Mouse (Mus musculus): ENCODE measurements at regions not wholly inside any gene's neighbourhood (a gene's known extent, or its start where the extent isn't known, plus 50 kb on each side); places are given as distances from the start of the nearest gene placed in this dataset.

DNA sequence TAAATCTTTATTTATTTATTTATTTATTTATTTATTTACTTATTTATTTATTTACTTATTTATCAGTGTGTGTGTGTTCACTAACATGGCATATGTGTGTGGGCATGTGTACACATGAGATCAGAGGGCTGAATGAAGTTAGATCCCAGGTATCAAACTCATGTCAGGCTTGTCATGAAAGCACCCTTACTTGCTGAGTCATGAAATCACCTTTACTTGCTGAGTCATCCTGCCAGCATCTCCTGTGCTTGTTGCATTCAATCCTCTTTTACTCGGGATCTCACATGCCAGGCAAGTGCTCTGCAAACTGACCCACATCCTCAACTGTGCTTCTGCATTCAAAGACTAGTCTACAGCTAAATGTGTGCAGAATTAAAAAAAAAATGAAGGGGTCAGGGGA, 103.8 kb downstream of the En1 start:
- TF ChIP-seq MAX (IDR thresholded peaks at IDR 0.05) (no peak), MYOG (IDR thresholded peaks at IDR 0.05; ENCODE audit: control insufficient read depth, extremely low read depth, insufficient read length) (no peak), CTCF (IDR thresholded peaks at IDR 0.05; ENCODE audit: control insufficient read depth, insufficient read depth, insufficient read length) (no peak), USF1 (IDR thresholded peaks at IDR 0.05; ENCODE audit: low read depth) (no peak), FOSL1 (IDR thresholded peaks at IDR 0.05; ENCODE audit: insufficient read depth, low read length, poor library complexity, severe bottlenecking) (no peak), CEBPB (IDR thresholded peaks at IDR 0.05; ENCODE audit: low read depth) (no peak), MYOD1 (IDR thresholded peaks at IDR 0.05; ENCODE audit: control insufficient read depth, insufficient read length, low read depth) (no peak)
- Histone ChIP-seq H3K79me3 (ENCODE audit: low read depth) (no peaks in the 10 kb centered on the region), H3K36me3 (ENCODE audit: control insufficient read depth, insufficient read depth) (no peaks in the 10 kb centered on the region), H3ac (ENCODE audit: control insufficient read depth, insufficient read length, low read depth) (no peak overlapping the region), H3K27me3 (ENCODE audit: control insufficient read depth, insufficient read depth, insufficient read length) (no peaks in the 10 kb centered on the region), H3K79me2 (ENCODE audit: control insufficient read depth, insufficient read depth) (no peaks in the 10 kb centered on the region), H3K4me3 (ENCODE audit: insufficient read depth, poor library complexity, severe bottlenecking) (no peak overlapping the region)

DNA sequence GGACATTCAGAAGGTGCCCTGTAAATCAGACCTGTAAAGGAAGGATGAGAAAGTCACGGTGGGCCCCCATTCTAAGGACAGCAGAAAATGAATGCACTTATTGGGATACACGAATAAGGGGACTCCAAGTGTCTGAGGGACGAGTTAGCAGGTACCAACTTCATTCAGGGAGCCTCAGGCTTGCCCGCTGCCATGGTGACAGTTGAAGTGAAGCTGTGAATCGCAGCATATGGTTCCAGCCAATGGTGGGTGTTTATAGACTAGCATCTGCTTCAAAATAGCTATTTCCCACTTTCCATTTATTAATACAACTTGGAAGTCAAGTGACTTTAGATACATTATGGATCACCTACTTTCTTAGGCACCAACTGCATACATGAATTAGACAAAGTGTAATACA, 106.3 kb downstream of the En1 start:
- no peak overlapping the region for H3ac ChIP-seq (ENCODE audit: control insufficient read depth, insufficient read length, low read depth)
- H3K4me3 ChIP-seq (ENCODE audit: insufficient read depth, poor library complexity, severe bottlenecking) = no peak overlapping the region
- TF ChIP-seq CTCF (IDR thresholded peaks at IDR 0.05; ENCODE audit: control insufficient read depth, insufficient read depth, insufficient read length) (no peak), MYOD1 (IDR thresholded peaks at IDR 0.05; ENCODE audit: control insufficient read depth, insufficient read length, low read depth) (no peak), CEBPB (IDR thresholded peaks at IDR 0.05; ENCODE audit: low read depth) (no peak), MAX (IDR thresholded peaks at IDR 0.05) (no peak), USF1 (IDR thresholded peaks at IDR 0.05; ENCODE audit: low read depth) (no peak), FOSL1 (IDR thresholded peaks at IDR 0.05; ENCODE audit: insufficient read depth, low read length, poor library complexity, severe bottlenecking) (no peak), MYOG (IDR thresholded peaks at IDR 0.05; ENCODE audit: control insufficient read depth, extremely low read depth, insufficient read length) (no peak)
- H3K79me2 ChIP-seq (ENCODE audit: control insufficient read depth, insufficient read depth) = no peaks in the 10 kb centered on the region
- H3K79me3 ChIP-seq (ENCODE audit: low read depth) = no peaks in the 10 kb centered on the region
- H3K36me3 ChIP-seq (ENCODE audit: control insufficient read depth, insufficient read depth) = no peaks in the 10 kb centered on the region
- H3K27me3 ChIP-seq (ENCODE audit: control insufficient read depth, insufficient read depth, insufficient read length) = no peaks in the 10 kb centered on the region

DNA sequence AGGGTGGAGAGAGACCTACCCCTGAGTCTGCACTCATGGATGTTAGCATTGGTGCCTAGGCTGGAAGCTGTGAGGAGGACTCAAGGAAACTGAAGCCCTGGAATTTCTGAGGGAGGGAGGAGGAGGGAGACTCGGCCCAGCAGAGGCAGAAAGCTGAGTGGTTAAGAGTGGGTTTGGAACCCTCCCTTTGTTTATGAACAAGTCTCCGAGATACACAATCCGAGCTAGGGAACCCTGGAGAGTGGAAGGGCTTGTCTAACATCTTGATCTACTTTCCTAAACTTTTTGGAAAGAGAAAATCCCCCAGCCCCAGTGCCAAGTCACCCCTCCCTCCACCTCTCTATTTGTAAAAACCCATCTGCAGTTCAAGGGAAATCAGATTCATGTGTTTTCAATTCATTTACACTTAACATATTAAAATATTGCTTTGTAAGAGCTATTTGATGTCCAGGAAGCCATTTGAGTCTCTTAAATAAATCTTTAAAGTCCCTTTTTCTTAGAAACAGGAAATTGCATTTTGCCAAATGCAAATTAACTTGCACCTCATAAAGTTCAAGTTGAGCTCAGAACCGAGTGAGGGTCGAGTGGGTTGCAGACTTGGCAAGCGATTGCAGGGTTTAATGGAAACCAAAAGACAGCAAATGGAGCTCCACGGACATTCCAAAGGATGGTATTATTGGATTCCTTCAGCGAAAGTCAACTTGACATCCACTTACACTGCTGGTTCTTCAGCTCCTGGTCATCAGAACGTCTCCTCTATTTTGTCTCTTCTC, 113.1 kb downstream of the En1 start:
- no peak overlapping the region for H3K4me3 ChIP-seq (ENCODE audit: insufficient read depth, poor library complexity, severe bottlenecking)
- no peaks in the 10 kb centered on the region for H3K79me3 ChIP-seq (ENCODE audit: low read depth)
- TF ChIP-seq CTCF (IDR thresholded peaks at IDR 0.05; ENCODE audit: control insufficient read depth, insufficient read depth, insufficient read length) (no peak), MAX (IDR thresholded peaks at IDR 0.05) (no peak), MYOG (IDR thresholded peaks at IDR 0.05; ENCODE audit: control insufficient read depth, extremely low read depth, insufficient read length) (no peak), CEBPB (IDR thresholded peaks at IDR 0.05; ENCODE audit: low read depth) (no peak), USF1 (IDR thresholded peaks at IDR 0.05; ENCODE audit: low read depth) (no peak)
- no peak overlapping the region for H3ac ChIP-seq (ENCODE audit: control insufficient read depth, insufficient read length, low read depth)
- no peaks in the 10 kb centered on the region for H3K36me3 ChIP-seq (ENCODE audit: control insufficient read depth, insufficient read depth)
- H3K27me3 ChIP-seq (ENCODE audit: control insufficient read depth, insufficient read depth, insufficient read length) = no peaks in the 10 kb centered on the region
- no peaks in the 10 kb centered on the region for H3K79me2 ChIP-seq (ENCODE audit: control insufficient read depth, insufficient read depth)

DNA sequence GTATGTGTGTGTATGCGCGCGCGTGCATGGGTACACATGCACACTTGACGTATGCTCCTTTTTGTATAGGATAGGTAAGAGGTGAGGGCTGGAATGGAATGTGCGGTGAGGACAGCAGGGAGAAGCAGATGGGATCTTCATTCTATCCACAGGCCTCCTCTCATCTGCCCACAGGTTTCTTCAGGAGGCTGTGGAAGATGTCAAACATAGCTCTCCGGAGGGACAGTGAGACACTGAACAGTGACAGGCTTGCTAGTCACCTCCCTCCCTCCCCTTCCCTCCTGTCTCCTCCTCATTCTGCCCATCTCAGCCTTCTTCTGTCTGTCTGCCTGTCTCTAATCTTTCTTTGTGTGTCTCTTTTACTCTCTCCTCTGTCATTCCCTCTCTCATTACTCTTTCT, 124.6 kb downstream of the En1 start:
- TF ChIP-seq MYOG (IDR thresholded peaks at IDR 0.05; ENCODE audit: control insufficient read depth, extremely low read depth, insufficient read length) = no peak
- TF ChIP-seq FOSL1 (IDR thresholded peaks at IDR 0.05; ENCODE audit: insufficient read depth, low read length, poor library complexity, severe bottlenecking) = no peak
- no peak for TF ChIP-seq CEBPB (IDR thresholded peaks at IDR 0.05; ENCODE audit: low read depth)
- no peak for TF ChIP-seq CTCF (IDR thresholded peaks at IDR 0.05; ENCODE audit: control insufficient read depth, insufficient read depth, insufficient read length)
- TF ChIP-seq MAX (IDR thresholded peaks at IDR 0.05) = no peak
- no peak for TF ChIP-seq USF1 (IDR thresholded peaks at IDR 0.05; ENCODE audit: low read depth)
- no peak for TF ChIP-seq MYOD1 (IDR thresholded peaks at IDR 0.05; ENCODE audit: control insufficient read depth, insufficient read length, low read depth)
- Histone ChIP-seq H3K79me3 (ENCODE audit: low read depth) (no peaks in the 10 kb centered on the region), H3K79me2 (ENCODE audit: control insufficient read depth, insufficient read depth) (no peaks in the 10 kb centered on the region), H3K4me3 (ENCODE audit: insufficient read depth, poor library complexity, severe bottlenecking) (no peak overlapping the region), H3K36me3 (ENCODE audit: control insufficient read depth, insufficient read depth) (no peaks in the 10 kb centered on the region), H3K27me3 (ENCODE audit: control insufficient read depth, insufficient read depth, insufficient read length) (no peaks in the 10 kb centered on the region), H3ac (ENCODE audit: control insufficient read depth, insufficient read length, low read depth) (no peak overlapping the region)

DNA sequence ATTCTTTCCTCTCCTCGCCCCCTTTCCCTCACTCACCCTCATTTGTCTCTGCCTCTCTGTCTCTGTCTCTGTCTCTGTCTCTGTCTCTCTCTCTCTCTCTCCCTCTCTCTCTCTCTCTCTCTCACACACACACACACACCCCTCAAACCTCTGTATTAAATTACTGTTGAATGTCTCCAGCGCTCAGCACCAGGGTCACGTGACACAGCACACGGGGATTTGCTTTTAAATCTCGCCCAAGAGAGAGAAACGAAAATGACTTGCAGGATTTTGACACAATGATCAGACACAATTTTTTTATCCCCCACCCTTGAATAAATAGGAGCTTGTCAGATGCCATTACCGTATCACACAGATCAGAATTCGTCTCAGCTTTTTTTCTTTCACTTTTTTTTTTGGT, 125.2 kb downstream of the En1 start:
- H3K36me3 ChIP-seq (ENCODE audit: control insufficient read depth, insufficient read depth) = no peaks in the 10 kb centered on the region
- H3K27me3 ChIP-seq (ENCODE audit: control insufficient read depth, insufficient read depth, insufficient read length) = no peaks in the 10 kb centered on the region
- H3K4me3 ChIP-seq (ENCODE audit: insufficient read depth, poor library complexity, severe bottlenecking) = no peak overlapping the region
- no peaks in the 10 kb centered on the region for H3K79me3 ChIP-seq (ENCODE audit: low read depth)
- no peaks in the 10 kb centered on the region for H3K79me2 ChIP-seq (ENCODE audit: control insufficient read depth, insufficient read depth)
- TF ChIP-seq USF1 (IDR thresholded peaks at IDR 0.05; ENCODE audit: low read depth) (peak; percentile 84), CTCF (IDR thresholded peaks at IDR 0.05; ENCODE audit: control insufficient read depth, insufficient read depth, insufficient read length) (no peak)
- no peak overlapping the region for H3ac ChIP-seq (ENCODE audit: control insufficient read depth, insufficient read length, low read depth)

DNA sequence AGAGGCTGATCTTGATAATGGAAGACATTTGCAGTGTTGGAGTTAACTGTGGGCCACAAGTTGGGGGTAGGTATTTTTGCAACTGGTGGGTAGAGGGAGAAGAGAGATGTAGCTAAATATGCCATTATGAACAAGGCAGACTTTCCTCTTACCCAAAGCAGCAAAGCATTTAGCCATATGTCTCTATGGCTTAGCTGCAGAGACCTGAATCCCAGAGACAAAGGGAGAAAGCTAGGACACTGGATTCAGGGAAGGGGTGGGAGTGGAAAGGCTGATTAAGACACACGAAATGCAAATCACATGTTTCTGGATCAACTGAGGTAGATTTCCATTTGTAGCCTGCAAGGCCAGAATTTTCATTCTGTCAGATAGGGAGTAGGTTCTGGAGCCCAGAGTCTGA, 129.8 kb downstream of the En1 start:
- no peaks in the 10 kb centered on the region for H3K27me3 ChIP-seq (ENCODE audit: control insufficient read depth, insufficient read depth, insufficient read length)
- H3K36me3 ChIP-seq (ENCODE audit: control insufficient read depth, insufficient read depth) = no peaks in the 10 kb centered on the region
- H3K79me2 ChIP-seq (ENCODE audit: control insufficient read depth, insufficient read depth) = no peaks in the 10 kb centered on the region
- no peaks in the 10 kb centered on the region for H3K79me3 ChIP-seq (ENCODE audit: low read depth)
- no peak overlapping the region for H3K4me3 ChIP-seq (ENCODE audit: insufficient read depth, poor library complexity, severe bottlenecking)
- no peak for TF ChIP-seq CEBPB (IDR thresholded peaks at IDR 0.05; ENCODE audit: low read depth)
- TF ChIP-seq MYOD1 (IDR thresholded peaks at IDR 0.05; ENCODE audit: control insufficient read depth, insufficient read length, low read depth) = no peak
- TF ChIP-seq FOSL1 (IDR thresholded peaks at IDR 0.05; ENCODE audit: insufficient read depth, low read length, poor library complexity, severe bottlenecking) = no peak
- TF ChIP-seq MAX (IDR thresholded peaks at IDR 0.05) = no peak
- TF ChIP-seq MYOG (IDR thresholded peaks at IDR 0.05; ENCODE audit: control insufficient read depth, extremely low read depth, insufficient read length) = no peak
- no peak for TF ChIP-seq USF1 (IDR thresholded peaks at IDR 0.05; ENCODE audit: low read depth)
- no peak for TF ChIP-seq CTCF (IDR thresholded peaks at IDR 0.05; ENCODE audit: control insufficient read depth, insufficient read depth, insufficient read length)
- no peak overlapping the region for H3ac ChIP-seq (ENCODE audit: control insufficient read depth, insufficient read length, low read depth)
